Mouse (Mus musculus) ovary, adult 18-20 months (tissue): ENCODE measurements around the gene Runx2.

Source experiments
- DNase-seq: peaks from one replicate; pipeline ENCODE4 v3.0.0; 2022; ENCODE audit warnings: low spot score, mixed read lengths

The Runx2 gene

GRCm38 (mm10) chr17:44538921-44539320 lies 275.7 kb downstream of the Runx2 start:
- DNase-seq, result no peak

GRCm38 (mm10) chr17:44530000-44530399 lies 284.6 kb downstream of the Runx2 start:
- no peak for DNase-seq

- DNase-seq, result no peak
Measured at GRCm38 (mm10) chr17:44528617-44529016, 286.0 kb downstream of the Runx2 start.

- no peak for DNase-seq
Measured at GRCm38 (mm10) chr17:44524146-44524545, 290.5 kb downstream of the Runx2 start.

- peak; percentile 17 for DNase-seq
Measured at GRCm38 (mm10) chr17:44522906-44523305, 291.7 kb downstream of the Runx2 start.

GRCm38 (mm10) chr17:44520122-44521075 lies 294.2 kb downstream of the Runx2 start:
- no peak for DNase-seq

GRCm38 (mm10) chr17:44519356-44519755 lies 295.2 kb downstream of the Runx2 start:
- DNase-seq, result no peak

GRCm38 (mm10) chr17:44518156-44518555 lies 296.4 kb downstream of the Runx2 start:
- DNase-seq, result no peak

- DNase-seq, result no peak
Measured at GRCm38 (mm10) chr17:44508198-44508715, 306.3 kb downstream of the Runx2 start.

- DNase-seq, result no peak
Measured at GRCm38 (mm10) chr17:44507741-44508140, 306.9 kb downstream of the Runx2 start.

GRCm38 (mm10) chr17:44506524-44506923 lies 308.1 kb downstream of the Runx2 start:
- DNase-seq, result no peak

GRCm38 (mm10) chr17:44504794-44505317 lies 309.7 kb downstream of the Runx2 start:
- no peak for DNase-seq

- DNase-seq, result no peak
Measured at GRCm38 (mm10) chr17:44502176-44502575, 312.4 kb downstream of the Runx2 start.

GRCm38 (mm10) chr17:44500306-44500899 lies 314.2 kb downstream of the Runx2 start:
- DNase-seq, result no peak

GRCm38 (mm10) chr17:44490164-44490794 lies 324.3 kb downstream of the Runx2 start:
- no peak for DNase-seq

- no peak for DNase-seq
Measured at GRCm38 (mm10) chr17:44489346-44489745, 325.3 kb downstream of the Runx2 start.

GRCm38 (mm10) chr17:44487514-44488244 lies 326.9 kb downstream of the Runx2 start:
- DNase-seq, result no peak

GRCm38 (mm10) chr17:44485337-44485736 lies 329.3 kb downstream of the Runx2 start:
- no peak for DNase-seq

- DNase-seq, result no peak
Measured at GRCm38 (mm10) chr17:44479918-44480317, 334.7 kb downstream of the Runx2 start.

- no peak for DNase-seq
Measured at GRCm38 (mm10) chr17:44479491-44479890, 335.1 kb downstream of the Runx2 start.

GRCm38 (mm10) chr17:44475910-44476309 lies 338.7 kb downstream of the Runx2 start:
- DNase-seq, result no peak

GRCm38 (mm10) chr17:44474280-44474679 lies 340.3 kb downstream of the Runx2 start:
- DNase-seq, result no peak
